Comparison of ENCODE assay signal across 20 mouse cellular contexts in the genomic region with DNA sequence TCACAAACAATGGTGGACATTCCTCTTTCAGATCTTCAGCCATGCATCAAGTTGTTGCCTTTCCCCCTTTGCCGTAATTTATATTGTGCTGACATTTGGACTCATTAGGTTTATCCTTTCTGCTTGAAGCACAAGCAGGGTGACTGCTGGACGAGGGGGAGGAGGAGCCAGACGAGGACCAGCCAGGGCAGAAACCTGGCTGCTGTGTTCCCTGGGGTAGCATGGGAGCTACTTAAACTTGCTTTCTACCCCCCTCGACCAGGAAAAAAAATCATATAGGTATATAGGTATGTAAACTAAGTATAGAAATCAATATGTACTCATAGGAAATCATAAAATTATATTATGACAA.
DNase-seq lines count a peak whose midpoint lies in the region; ATAC-seq and TF ChIP-seq lines count a peak whose summit lies in the region.
"Had no signal": no experiment of that assay in that cellular context is flagged by ENCODE, and none has a peak within 500 bp of the region (broad histone marks: within the 10 kb centered on the region; RNA-seq: fewer than 3 reads in every experiment).

No protein-coding gene starts in this region.

- peak; percentile 38; the same call in 1 of the 2 replicates for ATAC-seq in hindbrain, embryonic 12.5 days (ENCODE audit: low FRiP score)
- ATAC-seq in hindbrain, postnatal 0 days, result no peak
- peak; percentile 50; the same call in 1 of the 2 replicates for ATAC-seq in midbrain, embryonic 13.5 days
- ATAC-seq in intestine, embryonic 15.5 days, result peak; percentile 74
- ATAC-seq in liver, embryonic 13.5 days (ENCODE audit: low read depth), result no peak
- ATAC-seq: forebrain, embryonic 13.5 days; forebrain, postnatal 0 days had no signal

- no peak for DNase-seq in hindbrain, postnatal 0 days (ENCODE audit: low spot score)
- no peak for DNase-seq in midbrain, embryonic 10.5 days (ENCODE audit: low spot score)
- DNase-seq in liver, embryonic 13.5 days, result no peak
- no peak for DNase-seq in T-cell, adult 2 months (ENCODE audit: low spot score)
- DNase-seq: adrenal gland, adult 2 months; adrenal gland, postnatal 25 days; cerebellum, adult 18-20 months; cerebellum, adult 9-11 months; cerebellum, postnatal 36 days; forebrain, postnatal 0 days; gastrocnemius, postnatal 14 days; heart, adult 2 months; heart, postnatal 14 days had no signal

- H3K9ac ChIP-seq in hindbrain, embryonic 12.5 days, result no peak overlapping the region
- H3K9ac ChIP-seq in hindbrain, postnatal 0 days (replicated peaks; ENCODE audit: low read length), result no peak overlapping the region
- no peak overlapping the region for H3K9ac ChIP-seq in midbrain, embryonic 13.5 days (replicated peaks)
- H3K9ac ChIP-seq in intestine, embryonic 15.5 days, result no peak overlapping the region
- H3K9ac ChIP-seq in liver, embryonic 13.5 days, result no peak overlapping the region
- H3K9ac ChIP-seq: forebrain, embryonic 13.5 days; forebrain, postnatal 0 days; heart, embryonic 15.5 days had no signal

- 66% methylated on average over 4 of the region's 4 CpGs for WGBS in hindbrain, embryonic 12.5 days
- WGBS in hindbrain, postnatal 0 days, result 57% methylated on average over 4 of the region's 4 CpGs
- WGBS in midbrain, embryonic 13.5 days, result 61% methylated on average over 4 of the region's 4 CpGs
- 84% methylated on average over 4 of the region's 4 CpGs for WGBS in midbrain, embryonic 10.5 days
- WGBS in intestine, embryonic 15.5 days, result 47% methylated on average over 4 of the region's 4 CpGs
- 35% methylated on average over 4 of the region's 4 CpGs for WGBS in liver, embryonic 13.5 days (ENCODE audit: insufficient replicate concordance)

- no peak overlapping the region for H3K4me3 ChIP-seq in hindbrain, embryonic 12.5 days
- H3K4me3 ChIP-seq in hindbrain, postnatal 0 days (ENCODE audit: low read length), result no peak overlapping the region
- H3K4me3 ChIP-seq in midbrain, embryonic 13.5 days (replicated peaks), result no peak overlapping the region
- H3K4me3 ChIP-seq in midbrain, embryonic 10.5 days, result no peak overlapping the region
- H3K4me3 ChIP-seq in intestine, embryonic 15.5 days (replicated peaks), result no peak overlapping the region
- no peak overlapping the region for H3K4me3 ChIP-seq in liver, embryonic 13.5 days (replicated peaks)
- H3K4me3 ChIP-seq: embryonic facial prominence, embryonic 10.5 days; forebrain, embryonic 13.5 days; heart, adult 2 months; heart, embryonic 15.5 days had no signal

- no peaks in the 10 kb centered on the region for H3K4me1 ChIP-seq in hindbrain, embryonic 12.5 days
- H3K4me1 ChIP-seq in hindbrain, postnatal 0 days (ENCODE audit: insufficient read depth, low read length), result no peaks in the 10 kb centered on the region
- H3K4me1 ChIP-seq in midbrain, embryonic 13.5 days (replicated peaks), result peaks cover 11% of the 10 kb centered on the region
- no peaks in the 10 kb centered on the region for H3K4me1 ChIP-seq in midbrain, embryonic 10.5 days
- H3K4me1 ChIP-seq in intestine, embryonic 15.5 days (replicated peaks), result no peaks in the 10 kb centered on the region
- H3K4me1 ChIP-seq in liver, embryonic 13.5 days (replicated peaks), result peaks cover 13% of the 10 kb centered on the region
- H3K4me1 ChIP-seq: heart, embryonic 15.5 days had no signal

- no peak overlapping the region for H3K4me2 ChIP-seq in hindbrain, embryonic 12.5 days (replicated peaks)
- no peak overlapping the region for H3K4me2 ChIP-seq in hindbrain, postnatal 0 days (ENCODE audit: low read depth, low read length)
- H3K4me2 ChIP-seq in midbrain, embryonic 13.5 days (replicated peaks), result no peak overlapping the region
- H3K4me2 ChIP-seq in intestine, embryonic 15.5 days (replicated peaks), result no peak overlapping the region
- 0 out of 2 replicates have a peak overlapping the region, but pooled peaks have one; percentile 1 for H3K4me2 ChIP-seq in liver, embryonic 13.5 days
- H3K4me2 ChIP-seq: forebrain, embryonic 13.5 days; heart, embryonic 11.5 days; heart, embryonic 15.5 days had no signal

- H3K27ac ChIP-seq in hindbrain, embryonic 12.5 days, result no peak overlapping the region
- no peak overlapping the region for H3K27ac ChIP-seq in hindbrain, postnatal 0 days
- H3K27ac ChIP-seq in midbrain, embryonic 13.5 days, result no peak overlapping the region
- H3K27ac ChIP-seq in midbrain, embryonic 10.5 days (replicated peaks), result no peak overlapping the region
- H3K27ac ChIP-seq in intestine, embryonic 15.5 days, result no peak overlapping the region
- H3K27ac ChIP-seq in liver, embryonic 13.5 days, result no peak overlapping the region
- H3K27ac ChIP-seq: embryonic facial prominence, embryonic 10.5 days; forebrain, embryonic 13.5 days; heart, adult 2 months; heart, embryonic 15.5 days had no signal

- TF ChIP-seq CTCF in hindbrain, postnatal 0 days (IDR thresholded peaks at IDR 0.05; ENCODE audit: low read depth), result no peak

- no peaks in the 10 kb centered on the region for H3K9me3 ChIP-seq in hindbrain, embryonic 12.5 days (replicated peaks)
- H3K9me3 ChIP-seq in hindbrain, postnatal 0 days (ENCODE audit: low read length), result no peaks in the 10 kb centered on the region
- no peaks in the 10 kb centered on the region for H3K9me3 ChIP-seq in midbrain, embryonic 13.5 days
- H3K9me3 ChIP-seq in midbrain, embryonic 10.5 days (replicated peaks), result no peaks in the 10 kb centered on the region
- H3K9me3 ChIP-seq in intestine, embryonic 15.5 days, result no peaks in the 10 kb centered on the region
- H3K9me3 ChIP-seq in liver, embryonic 13.5 days (replicated peaks), result no peaks in the 10 kb centered on the region
- H3K9me3 ChIP-seq: embryonic facial prominence, embryonic 10.5 days; forebrain, embryonic 13.5 days; heart, embryonic 15.5 days had no signal

- no peaks in the 10 kb centered on the region for H3K27me3 ChIP-seq in hindbrain, embryonic 12.5 days
- H3K27me3 ChIP-seq in hindbrain, postnatal 0 days (ENCODE audit: insufficient read depth, low read length), result no peaks in the 10 kb centered on the region
- no peaks in the 10 kb centered on the region for H3K27me3 ChIP-seq in midbrain, embryonic 13.5 days
- no peaks in the 10 kb centered on the region for H3K27me3 ChIP-seq in midbrain, embryonic 10.5 days (ENCODE audit: low read depth, poor library complexity, severe bottlenecking)
- no peaks in the 10 kb centered on the region for H3K27me3 ChIP-seq in intestine, embryonic 15.5 days (replicated peaks)
- H3K27me3 ChIP-seq in liver, embryonic 13.5 days, result no peaks in the 10 kb centered on the region
- H3K27me3 ChIP-seq: forebrain, embryonic 13.5 days had no signal

- H3K36me3 ChIP-seq in hindbrain, embryonic 12.5 days, result no peaks in the 10 kb centered on the region
- H3K36me3 ChIP-seq in hindbrain, postnatal 0 days (ENCODE audit: insufficient read depth, low read length), result no peaks in the 10 kb centered on the region
- no peaks in the 10 kb centered on the region for H3K36me3 ChIP-seq in midbrain, embryonic 13.5 days
- peaks cover 45% of the 10 kb centered on the region for H3K36me3 ChIP-seq in midbrain, embryonic 10.5 days
- no peaks in the 10 kb centered on the region for H3K36me3 ChIP-seq in intestine, embryonic 15.5 days
- H3K36me3 ChIP-seq in liver, embryonic 13.5 days, result no peaks in the 10 kb centered on the region
- H3K36me3 ChIP-seq: heart, embryonic 15.5 days had no signal

Comparison
In these comparisons a context has a peak if more than half of its experiments do, and no peak if none do; other contexts are left out.
1. ATAC-seq: peak in hindbrain, embryonic 12.5 days (single experiment), midbrain, embryonic 13.5 days (single experiment) and intestine, embryonic 15.5 days (single experiment); none in hindbrain, postnatal 0 days (single experiment) and liver, embryonic 13.5 days (single experiment).